Mouse (Mus musculus) heart, embryonic 12.5 days (tissue): ENCODE results near the gene Rap1b. TPM values are rescaled to one million over a fixed set of nuclear protein-coding genes. Genes with fewer than 3 reads are reported as not detected.

ENCODE experiments used
- ATAC-seq: fragments of 200-750 bp; cut with Nextera tagmentation; 2 replicates; pipeline ENCODE4 v1.8.0; 2017; ENCODE audit warnings: moderate TSS enrichment, moderate library complexity; ENCODE audit not compliant: insufficient number of reproducible peaks, low FRiP score
- H3K27ac ChIP-seq: fragments of 300-500 bp; sonication (generic); 2 replicates; pipeline ENCODE4 v1.5.1; 2016; ENCODE audit warnings: mild to moderate bottlenecking, moderate library complexity; ENCODE audit not compliant: poor library complexity, severe bottlenecking
- H3K27me3 ChIP-seq: fragments of 300-500 bp; sonication (generic); replicated peaks from 2 replicates; pipeline ENCODE4 v1.6.1; 2016; ENCODE audit warnings: mild to moderate bottlenecking, moderate library complexity
- H3K36me3 ChIP-seq: fragments of 300-500 bp; sonication (generic); 2 replicates; pipeline ENCODE4 v1.6.1; 2016; ENCODE audit warnings: mild to moderate bottlenecking, moderate library complexity
- H3K4me1 ChIP-seq: fragments of 300-500 bp; sonication (generic); replicated peaks from 2 replicates; pipeline ENCODE4 v1.6.1; 2016; ENCODE audit warnings: mild to moderate bottlenecking
- H3K4me2 ChIP-seq: fragments of 300-500 bp; sonication (generic); 2 replicates; pipeline ENCODE4 v1.6.1; 2016; ENCODE audit warnings: mild to moderate bottlenecking, moderate library complexity
- H3K4me3 ChIP-seq: fragments of 300-500 bp; sonication (generic); 2 replicates; pipeline ENCODE4 v1.5.1; 2016; ENCODE audit warnings: mild to moderate bottlenecking
- H3K9ac ChIP-seq: fragments of 300-500 bp; sonication (generic); 2 replicates; pipeline ENCODE4 v1.6.1; 2016; ENCODE audit warnings: mild to moderate bottlenecking, moderate library complexity
- H3K9me3 ChIP-seq: fragments of 300-500 bp; sonication (generic); replicated peaks from 2 replicates; pipeline ENCODE4 v1.6.1; 2016; ENCODE audit warnings: mild to moderate bottlenecking, moderate library complexity
- WGBS: fragments of 180-500 bp; shearing (Covaris S2); methylation state at CpG from one replicate; pipeline ENCODE4 v1.1.7; 2016; 5-methylcytosine and 5-hydroxymethylcytosine counted together
- polyA plus RNA-seq: library from polyadenylated mRNA; unstranded; fragments of >200 nt; fragmentation: Nextera tagmentation; extraction: Ambion mirVana; gene quantifications from 2 replicates; pipeline ENCODE4 v1.2.1, GENCODE M21; 2016

Rap1b gene
- polyA plus RNA-seq, 1 experiment from 2014 or later: 131 TPM

DNA sequence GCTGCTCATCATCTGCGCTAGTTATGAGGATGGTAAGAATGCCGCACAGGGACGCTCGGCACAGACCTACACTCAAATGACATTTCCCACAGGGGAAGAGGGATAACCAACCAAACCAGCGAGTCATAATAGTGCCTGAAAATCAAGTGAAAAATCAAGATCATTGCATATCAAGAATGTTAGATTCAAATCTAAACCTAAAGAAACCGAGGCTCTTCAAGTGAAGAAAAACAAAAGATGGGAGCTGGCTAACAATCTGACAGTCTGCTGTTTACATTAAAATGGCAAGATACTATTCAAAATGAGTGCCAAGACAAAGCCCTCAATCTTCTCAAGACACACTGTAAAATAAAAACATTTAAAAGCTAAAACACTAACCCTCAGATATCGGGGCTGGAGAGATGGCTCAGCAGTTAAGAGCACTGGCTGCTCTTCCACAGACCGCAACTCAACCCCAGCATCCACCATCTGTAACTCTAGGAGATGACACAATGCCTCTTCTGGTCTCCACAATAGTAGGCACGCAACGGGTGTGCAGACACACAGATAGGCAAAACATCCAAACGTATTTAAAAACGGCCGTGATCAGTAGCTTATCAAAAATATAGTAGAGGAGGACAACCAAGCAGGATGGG lies 61.9 kb downstream of the Rap1b start:
- H3K9me3 ChIP-seq: no peaks in the 10 kb centered on the region
- H3K4me2 ChIP-seq: no peak overlapping the region
- no peak overlapping the region for H3K27ac ChIP-seq
- WGBS: 91% methylated on average over 13 of the region's 13 CpGs
- H3K27me3 ChIP-seq: no peaks in the 10 kb centered on the region
- no peak overlapping the region for H3K9ac ChIP-seq
- no peak overlapping the region for H3K4me3 ChIP-seq
- H3K4me1 ChIP-seq: no peaks in the 10 kb centered on the region
- ATAC-seq: no peak
- H3K36me3 ChIP-seq: peaks cover 80% of the 10 kb centered on the region

DNA sequence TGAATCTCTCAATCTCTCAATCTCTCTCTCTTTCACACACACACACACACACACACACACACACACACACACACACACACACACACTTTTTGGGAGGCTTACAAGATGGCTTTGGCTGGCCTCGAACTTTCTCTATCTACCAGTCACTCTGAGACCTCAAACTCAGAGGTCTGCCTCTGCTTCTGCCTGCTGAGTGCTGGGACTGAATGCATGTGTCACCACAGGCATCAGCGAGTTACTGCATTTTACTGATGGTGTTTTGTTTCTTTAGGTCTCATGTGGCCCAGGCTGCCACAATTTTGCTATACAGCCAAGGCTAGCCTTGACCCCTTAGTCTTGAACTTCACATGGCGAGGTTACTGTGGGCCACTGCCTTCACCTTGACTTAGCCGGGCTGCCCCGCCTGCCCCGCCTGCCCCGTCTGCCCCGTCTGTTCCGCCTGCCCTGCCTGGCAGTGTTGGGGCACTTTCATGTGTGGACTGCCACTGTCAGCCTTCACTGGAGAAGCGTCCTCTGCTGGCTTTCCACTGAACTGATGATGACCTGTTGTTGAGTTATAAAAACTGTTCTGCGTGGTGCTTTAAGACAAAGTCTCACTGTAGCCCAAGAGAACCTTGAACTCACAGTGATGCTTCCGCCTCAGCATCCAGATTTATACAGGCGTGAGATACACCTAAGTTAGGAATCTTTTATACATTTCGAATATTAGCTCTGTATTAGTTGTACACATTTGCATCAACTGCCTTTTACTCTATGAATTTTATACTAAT lies 63.2 kb downstream of the Rap1b start:
- WGBS: 93% methylated on average over 14 of the region's 14 CpGs
- Histone ChIP-seq H3K4me2 (no peak overlapping the region), H3K27me3 (no peaks in the 10 kb centered on the region), H3K4me1 (no peaks in the 10 kb centered on the region), H3K4me3 (no peak overlapping the region), H3K9me3 (no peaks in the 10 kb centered on the region), H3K27ac (no peak overlapping the region), H3K36me3 (peaks cover 85% of the 10 kb centered on the region), H3K9ac (no peak overlapping the region)
- ATAC-seq: no peak

DNA sequence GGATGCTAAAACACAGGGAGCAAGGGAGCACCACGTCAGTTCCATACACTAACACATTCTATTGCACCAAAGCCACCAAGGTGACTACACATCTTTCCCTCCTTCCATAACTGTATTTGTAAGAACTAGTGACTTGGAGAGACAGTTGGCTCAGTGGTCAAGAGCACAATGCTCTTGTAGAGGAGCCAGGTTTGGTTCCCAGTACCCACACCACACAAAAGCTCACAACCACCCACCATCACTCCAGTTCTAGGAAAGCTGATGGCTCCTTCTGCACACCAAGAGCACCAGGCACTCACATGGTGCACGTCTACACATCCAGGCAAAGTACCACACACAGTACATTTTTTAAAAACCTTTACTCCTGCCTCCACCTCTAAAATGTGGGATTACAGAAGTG lies 63.8 kb downstream of the Rap1b start:
- no peak overlapping the region for H3K9ac ChIP-seq
- WGBS: 87% methylated on average over 2 of the region's 2 CpGs
- H3K4me3 ChIP-seq: no peak overlapping the region
- H3K4me1 ChIP-seq: no peaks in the 10 kb centered on the region
- H3K9me3 ChIP-seq: no peaks in the 10 kb centered on the region
- no peak overlapping the region for H3K4me2 ChIP-seq
- no peak for ATAC-seq
- H3K36me3 ChIP-seq: peaks cover 83% of the 10 kb centered on the region
- H3K27ac ChIP-seq: no peak overlapping the region
- no peaks in the 10 kb centered on the region for H3K27me3 ChIP-seq

DNA sequence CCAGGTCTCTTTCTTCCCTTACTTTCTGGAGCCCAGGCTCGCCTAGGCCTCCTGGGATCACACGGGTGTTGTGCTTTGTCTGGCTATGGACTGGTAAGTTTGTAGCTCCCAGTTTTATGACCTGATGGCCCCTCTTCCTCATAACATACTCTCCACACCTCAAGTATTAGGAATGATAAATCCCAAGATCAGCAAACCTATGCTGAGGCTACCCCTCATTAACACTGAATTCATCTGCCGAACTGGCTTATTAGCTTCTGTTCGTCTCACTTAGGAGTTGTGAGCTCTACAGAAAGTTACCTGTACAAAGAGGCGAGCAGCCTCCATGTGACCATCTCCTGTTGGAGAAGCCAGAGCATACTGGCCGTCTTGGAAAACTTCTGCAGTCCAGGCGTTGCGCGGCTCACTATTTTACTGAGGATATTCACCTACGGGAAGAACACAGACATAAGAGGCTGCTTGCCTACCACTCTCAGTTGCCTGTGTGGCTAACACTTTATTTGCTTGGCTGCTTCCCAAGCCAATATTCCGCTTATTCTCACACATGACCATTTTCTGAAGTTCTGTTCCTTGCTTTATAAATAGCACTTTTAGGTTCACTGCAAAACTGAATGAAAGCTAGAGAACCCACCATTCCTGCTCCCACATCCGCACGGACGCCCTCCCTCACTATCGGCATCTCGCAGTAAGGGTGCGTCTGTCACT lies 64.7 kb downstream of the Rap1b start:
- Histone ChIP-seq H3K36me3 (peaks cover 81% of the 10 kb centered on the region), H3K4me2 (no peak overlapping the region), H3K9me3 (no peaks in the 10 kb centered on the region), H3K27me3 (no peaks in the 10 kb centered on the region), H3K27ac (no peak overlapping the region), H3K4me3 (no peak overlapping the region), H3K4me1 (no peaks in the 10 kb centered on the region), H3K9ac (no peak overlapping the region)
- no peak for ATAC-seq
- 93% methylated on average over 17 of the region's 17 CpGs for WGBS

DNA sequence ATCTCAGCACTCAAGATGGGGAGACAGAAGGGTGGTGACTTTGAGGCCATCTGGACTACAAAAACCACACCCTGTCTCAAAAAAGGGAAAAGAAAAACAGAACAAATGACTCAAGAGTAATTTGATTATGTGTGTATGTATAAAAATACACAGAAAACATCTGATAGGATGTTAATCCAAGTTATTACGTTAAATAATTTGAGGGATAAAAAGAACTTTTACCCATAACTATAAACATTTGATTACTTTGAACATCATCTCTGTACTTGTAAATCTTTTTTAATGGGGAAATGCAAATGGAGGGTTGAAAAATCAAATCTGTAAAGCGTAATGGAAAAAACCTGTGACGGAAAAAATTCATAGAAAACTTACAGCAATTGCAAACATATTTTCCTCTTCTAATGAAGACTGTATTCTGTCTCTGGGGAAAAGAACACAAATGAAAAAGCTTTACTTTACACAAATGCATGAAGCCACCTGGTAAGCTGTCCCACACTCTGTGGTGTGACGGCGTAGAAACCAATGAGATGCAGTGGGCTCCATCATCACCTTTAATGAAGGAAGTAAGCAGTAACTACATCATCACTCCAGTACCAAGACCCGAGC lies 65.4 kb downstream of the Rap1b start:
- Histone ChIP-seq H3K27ac (no peak overlapping the region), H3K4me3 (no peak overlapping the region), H3K9ac (no peak overlapping the region), H3K9me3 (no peaks in the 10 kb centered on the region), H3K4me2 (no peak overlapping the region), H3K36me3 (peaks cover 80% of the 10 kb centered on the region), H3K27me3 (no peaks in the 10 kb centered on the region), H3K4me1 (no peaks in the 10 kb centered on the region)
- 95% methylated on average over 6 of the region's 6 CpGs for WGBS
- no peak for ATAC-seq

DNA sequence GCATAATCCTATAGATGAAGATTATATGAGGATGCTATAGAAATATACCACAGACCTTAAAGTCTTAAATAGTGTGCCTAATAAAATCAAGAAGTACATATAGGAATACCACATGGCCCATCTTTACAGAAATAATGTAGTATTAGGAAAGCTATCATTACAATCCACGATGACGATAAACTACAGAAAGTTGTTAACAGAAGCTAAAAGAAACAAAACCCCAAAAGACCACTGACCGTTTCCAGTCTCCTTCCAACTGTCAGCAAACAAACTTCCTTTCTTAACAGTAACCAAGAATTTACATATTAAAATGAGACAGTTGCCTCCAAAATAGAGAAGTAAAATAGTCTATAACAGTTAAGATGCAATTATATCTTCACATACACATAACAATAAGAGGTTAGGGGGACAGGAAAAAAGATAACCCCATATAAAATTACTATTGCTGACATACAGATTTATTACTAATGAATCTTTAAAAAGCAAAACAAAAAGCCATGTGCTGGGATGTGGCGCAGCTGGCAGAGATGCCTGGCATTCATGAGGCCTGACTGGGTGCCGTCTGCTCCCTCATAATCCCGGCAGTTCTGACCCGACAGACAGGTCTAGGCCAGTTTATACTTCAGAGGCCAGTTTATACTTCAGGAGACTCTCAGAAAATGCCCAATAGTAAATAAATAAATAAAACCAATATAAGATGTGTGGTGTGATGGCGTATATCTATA lies 66.1 kb downstream of the Rap1b start:
- no peaks in the 10 kb centered on the region for H3K27me3 ChIP-seq
- no peaks in the 10 kb centered on the region for H3K4me1 ChIP-seq
- no peak overlapping the region for H3K4me3 ChIP-seq
- no peak overlapping the region for H3K9ac ChIP-seq
- WGBS: 93% methylated on average over 8 of the region's 8 CpGs
- ATAC-seq: no peak
- no peak overlapping the region for H3K27ac ChIP-seq
- peaks cover 80% of the 10 kb centered on the region for H3K36me3 ChIP-seq
- H3K4me2 ChIP-seq: no peak overlapping the region
- no peaks in the 10 kb centered on the region for H3K9me3 ChIP-seq

DNA sequence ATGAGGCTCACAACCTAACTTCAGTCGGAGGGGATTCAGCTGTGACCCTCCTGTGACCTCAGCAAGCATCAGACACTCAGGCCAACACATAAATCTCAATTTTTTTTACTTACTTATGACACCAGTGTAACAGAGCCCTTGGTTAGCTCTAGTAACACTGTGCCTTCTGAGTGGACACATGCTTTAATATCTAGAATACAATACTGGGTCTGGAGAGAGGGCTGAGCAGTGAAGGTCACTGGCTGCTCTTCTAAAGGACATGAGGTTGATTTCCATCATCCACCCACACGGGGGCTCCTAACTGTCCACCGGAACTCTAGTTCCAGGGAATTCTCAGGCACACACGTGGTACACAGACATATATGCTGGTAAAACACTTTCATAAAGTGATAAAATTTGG lies 66.9 kb downstream of the Rap1b start:
- Histone ChIP-seq H3K9me3 (no peaks in the 10 kb centered on the region), H3K4me1 (no peaks in the 10 kb centered on the region), H3K36me3 (peaks cover 81% of the 10 kb centered on the region), H3K27me3 (no peaks in the 10 kb centered on the region), H3K4me3 (no peak overlapping the region), H3K9ac (no peak overlapping the region), H3K4me2 (no peak overlapping the region), H3K27ac (no peak overlapping the region)
- ATAC-seq: no peak
- 80% methylated on average over 4 of the region's 4 CpGs for WGBS

DNA sequence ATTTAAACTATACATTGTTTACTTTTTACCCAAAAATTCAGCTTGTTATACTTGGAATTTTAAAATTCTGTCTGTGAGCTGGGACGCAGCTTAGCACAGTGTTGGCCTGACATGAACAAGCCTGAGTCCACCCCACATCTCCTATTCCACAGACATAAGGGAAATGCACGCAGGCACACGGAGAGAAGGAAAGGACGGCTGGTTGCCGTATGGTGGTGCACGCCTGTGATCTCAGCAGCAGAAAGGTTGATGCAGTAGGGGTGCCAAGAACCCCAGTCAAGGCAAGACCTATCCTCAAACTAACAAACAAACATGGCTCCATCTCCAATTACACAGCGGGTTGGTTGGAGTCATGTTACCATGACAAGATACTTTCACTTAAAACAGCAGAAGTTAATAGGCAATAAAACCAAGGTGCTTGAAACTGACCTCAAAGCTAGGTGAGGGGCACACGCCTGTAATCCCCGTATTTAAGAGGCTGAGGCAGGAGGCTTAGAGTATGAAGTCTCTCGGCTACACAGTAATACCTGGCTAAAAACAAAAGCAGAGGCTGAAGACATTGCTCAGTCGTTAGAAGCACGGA lies 67.4 kb downstream of the Rap1b start:
- H3K9me3 ChIP-seq: no peaks in the 10 kb centered on the region
- ATAC-seq: no peak
- 93% methylated on average over 12 of the region's 12 CpGs for WGBS
- H3K27ac ChIP-seq: no peak overlapping the region
- H3K4me3 ChIP-seq: no peak overlapping the region
- no peak overlapping the region for H3K4me2 ChIP-seq
- H3K36me3 ChIP-seq: peaks cover 78% of the 10 kb centered on the region
- no peaks in the 10 kb centered on the region for H3K4me1 ChIP-seq
- H3K9ac ChIP-seq: no peak overlapping the region
- no peaks in the 10 kb centered on the region for H3K27me3 ChIP-seq

DNA sequence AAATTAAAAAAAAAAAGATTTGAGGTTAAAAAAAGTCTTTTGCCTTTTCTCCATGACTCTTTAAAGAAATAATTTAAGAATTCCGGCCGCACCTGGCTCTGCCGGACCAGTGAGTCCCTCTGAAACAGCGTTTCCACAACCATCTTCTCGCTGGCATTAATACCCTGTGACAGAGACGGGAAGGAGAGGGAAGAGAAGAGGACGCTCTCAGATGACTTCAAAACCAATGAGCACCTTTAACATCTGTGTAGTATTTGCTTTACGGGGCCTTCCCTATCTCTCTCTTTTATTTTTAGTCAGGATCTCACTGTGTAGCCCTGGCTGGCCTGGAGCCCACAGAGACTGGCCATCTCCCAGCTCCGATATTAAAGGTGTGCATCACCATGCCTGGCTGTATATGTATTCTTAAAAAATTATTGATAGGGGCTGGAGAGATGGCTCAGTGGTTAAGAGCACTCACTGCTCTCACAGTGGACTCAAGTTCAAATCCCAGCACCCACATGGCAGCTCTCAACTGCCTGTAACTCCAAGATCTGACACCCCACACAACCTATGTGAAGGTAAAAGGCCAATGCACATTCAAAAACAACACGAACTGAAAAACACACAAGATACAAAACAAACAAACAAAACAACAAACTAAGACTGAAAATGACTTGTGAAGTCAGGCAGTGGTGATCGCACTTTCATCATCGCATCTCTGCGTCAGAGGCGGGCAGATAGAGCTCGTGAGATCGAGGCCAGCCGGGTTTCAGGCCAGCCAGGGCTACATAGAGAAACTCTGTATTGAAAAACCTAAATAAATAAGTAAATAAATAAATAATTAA lies 68.1 kb downstream of the Rap1b start:
- Histone ChIP-seq H3K9me3 (no peaks in the 10 kb centered on the region), H3K4me3 (no peak overlapping the region), H3K36me3 (peaks cover 83% of the 10 kb centered on the region), H3K4me2 (no peak overlapping the region), H3K27me3 (no peaks in the 10 kb centered on the region), H3K9ac (no peak overlapping the region), H3K27ac (no peak overlapping the region), H3K4me1 (no peaks in the 10 kb centered on the region)
- 92% methylated on average over 17 of the region's 17 CpGs for WGBS
- ATAC-seq: no peak

DNA sequence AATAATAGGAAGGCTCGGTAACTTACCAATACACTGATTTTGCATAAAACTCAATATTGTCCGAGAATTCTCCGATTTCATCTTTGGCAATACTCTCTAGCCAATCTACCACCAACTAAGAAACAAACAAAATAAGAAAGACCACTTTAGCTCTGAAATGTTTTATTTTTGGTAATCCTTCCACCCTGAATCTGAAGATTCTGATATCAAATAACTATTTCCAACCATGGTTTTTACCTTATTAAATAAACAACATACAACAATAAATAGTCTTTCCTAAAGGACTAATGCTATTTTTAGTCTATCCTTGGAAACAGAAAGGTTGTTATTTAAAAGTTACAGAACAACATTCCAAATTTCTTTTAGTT lies 68.7 kb downstream of the Rap1b start:
- no peak overlapping the region for H3K4me3 ChIP-seq
- WGBS: 96% methylated on average over 3 of the region's 3 CpGs
- peaks cover 82% of the 10 kb centered on the region for H3K36me3 ChIP-seq

More for the DNA sequence above, 68.7 kb downstream of the Rap1b start:
- ATAC-seq: no peak
- Histone ChIP-seq H3K9ac (no peak overlapping the region), H3K4me2 (no peak overlapping the region), H3K9me3 (no peaks in the 10 kb centered on the region), H3K27me3 (no peaks in the 10 kb centered on the region), H3K4me1 (no peaks in the 10 kb centered on the region), H3K27ac (no peak overlapping the region)
